Mouse (Mus musculus) midbrain, postnatal 0 days (tissue): ENCODE data around the gene Ankrd11. TPM values are rescaled to one million over a fixed set of nuclear protein-coding genes. Genes with fewer than 3 reads are reported as not detected.

Source experiments
- ATAC-seq: fragments of 200-750 bp; cut with Nextera tagmentation; 2 replicates; pipeline ENCODE4 v1.8.0; 2017; ENCODE audit warnings: moderate number of reproducible peaks, mild to moderate bottlenecking, moderate TSS enrichment, moderate library complexity; ENCODE audit not compliant: low FRiP score
- DNase-seq: peaks from one replicate; pipeline ENCODE4 v3.0.0-alpha.2; 2015; ENCODE audit warnings: low spot score
- H3K27ac ChIP-seq: fragments of 300-500 bp; sonication (generic); 2 replicates; pipeline ENCODE4 v1.5.1; 2014; ENCODE audit warnings: low read depth, mild to moderate bottlenecking, low read length, mixed read lengths
- H3K27me3 ChIP-seq: fragments of 300-500 bp; sonication (generic); 2 replicates; pipeline ENCODE4 v1.6.1; 2014; ENCODE audit warnings: low read length, control low read depth, mixed read lengths; ENCODE audit not compliant: insufficient read depth
- H3K36me3 ChIP-seq: fragments of 300-500 bp; sonication (generic); 2 replicates; pipeline ENCODE4 v1.6.1; 2014; ENCODE audit warnings: low read length, control low read depth, mixed read lengths; ENCODE audit not compliant: insufficient read depth
- H3K4me1 ChIP-seq: fragments of 300-500 bp; sonication (generic); 2 replicates; pipeline ENCODE4 v1.6.1; 2014; ENCODE audit warnings: mild to moderate bottlenecking, control low read depth, antibody characterized with exemption, low read length, mixed read lengths; ENCODE audit not compliant: insufficient read depth
- H3K4me2 ChIP-seq: fragments of 300-500 bp; sonication (generic); 2 replicates; pipeline ENCODE4 v1.6.1; 2014; ENCODE audit warnings: low read depth, mild to moderate bottlenecking, low read length, mixed read lengths; ENCODE audit not compliant: poor library complexity, severe bottlenecking
- H3K4me3 ChIP-seq: fragments of 300-500 bp; sonication (generic); 2 replicates; pipeline ENCODE4 v1.5.1; 2014; ENCODE audit warnings: low read depth, mild to moderate bottlenecking, low read length, moderate library complexity
- H3K9ac ChIP-seq: fragments of 300-500 bp; sonication (generic); replicated peaks from 2 replicates; pipeline ENCODE4 v1.6.1; 2014; ENCODE audit warnings: mild to moderate bottlenecking, low read length, moderate library complexity, mixed read lengths; ENCODE audit not compliant: poor library complexity, severe bottlenecking
- H3K9me3 ChIP-seq: fragments of 300-500 bp; sonication (generic); 2 replicates; pipeline ENCODE4 v1.6.1; 2016; ENCODE audit warnings: low read length, control low read depth
- CTCF ChIP-seq: IDR thresholded peaks from 2 replicates; pipeline ENCODE4 v1.5.1; 2016; ENCODE audit warnings: antibody characterized with exemption, mild to moderate bottlenecking
- WGBS: fragments of 180-500 bp; shearing (Covaris S2); extraction: QIAGEN DNeasy Blood & Tissue Kit; methylation state at CpG from one replicate; pipeline ENCODE4 v1.1.7; 2014; 5-methylcytosine and 5-hydroxymethylcytosine counted together
- polyA plus RNA-seq: library from polyadenylated mRNA; unstranded; fragments of >200 nt; fragmentation: Nextera tagmentation; extraction: Ambion mirVana; gene quantifications from 2 replicates; pipeline ENCODE4 v1.2.1, GENCODE M21; 2015
- total RNA-seq: library from RNA; depleted of rRNA; stranded (reverse); fragments of >200 nt; gene quantifications from 2 replicates; pipeline ENCODE4 v1.2.3, GENCODE M21; 2014

Gene Ankrd11
- total and polyA plus RNA-seq, 2 experiments from 2014 or later, result 78.7 to 98.3 TPM

DNA sequence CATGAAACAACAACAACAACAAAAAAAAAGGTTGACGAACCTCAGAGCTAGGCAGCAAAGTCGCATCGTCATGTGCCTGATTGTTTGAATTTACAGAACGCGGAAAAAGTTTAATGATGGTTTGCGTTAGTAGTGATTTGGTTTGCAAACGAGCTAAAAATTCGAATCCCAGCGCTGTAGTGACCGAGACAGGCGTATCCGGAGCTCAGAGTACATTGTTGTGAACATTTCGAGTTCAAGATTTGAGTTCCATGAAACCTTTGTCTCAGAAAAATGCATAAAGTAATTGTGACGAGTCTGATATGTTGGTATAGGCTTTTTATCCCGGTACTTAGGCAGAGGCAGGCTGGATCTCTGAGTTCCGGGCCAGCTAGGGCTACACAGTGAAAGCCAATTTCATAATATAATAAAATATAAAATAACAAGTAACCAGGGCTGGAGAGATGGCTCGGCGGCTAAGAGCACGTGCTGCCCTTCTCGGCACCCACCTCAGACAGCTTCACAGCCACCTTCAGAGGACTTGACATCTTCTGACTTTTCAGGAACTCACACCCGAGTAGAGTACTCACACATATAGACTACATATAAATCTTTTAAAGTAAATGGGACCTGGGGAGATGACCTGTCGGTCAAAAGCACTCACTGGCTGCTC lies 1.0 kb upstream of the Ankrd11 start:
- H3K9ac ChIP-seq, result peak overlapping the region; percentile 84
- peak overlapping the region; percentile 99 for H3K4me3 ChIP-seq
- peak overlapping the region; percentile 63 for H3K4me2 ChIP-seq
- WGBS, result 25% methylated on average over 22 of the region's 22 CpGs
- peaks cover 21% of the 10 kb centered on the region for H3K4me1 ChIP-seq
- no peak for TF ChIP-seq CTCF
- DNase-seq (no peak), ATAC-seq (no peak)
- no peaks in the 10 kb centered on the region for H3K36me3 ChIP-seq
- H3K27ac ChIP-seq, result peak overlapping the region; percentile 99
- no peaks in the 10 kb centered on the region for H3K27me3 ChIP-seq
- H3K9me3 ChIP-seq, result no peaks in the 10 kb centered on the region

DNA sequence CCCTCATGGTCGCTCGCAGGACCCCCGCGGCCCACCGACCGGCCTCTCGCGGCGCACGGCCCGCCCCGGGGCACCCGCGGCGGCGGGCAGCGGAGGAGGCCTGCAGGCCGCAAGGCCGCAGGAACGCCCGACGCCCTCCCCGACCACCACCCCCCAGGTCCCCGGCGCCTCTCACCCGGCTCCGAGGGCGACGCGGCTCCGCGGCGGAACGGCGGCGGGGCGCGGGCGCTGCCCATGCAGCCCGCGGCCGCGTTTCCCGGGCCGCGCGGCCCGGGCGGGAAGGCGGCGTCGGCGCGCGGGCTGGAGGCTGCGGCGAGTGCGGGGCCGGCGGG lies 337 bp downstream of the Ankrd11 start:
- no peak for TF ChIP-seq CTCF
- peak overlapping the region; percentile 99 for H3K9ac ChIP-seq
- no peaks in the 10 kb centered on the region for H3K27me3 ChIP-seq
- peak overlapping the region; percentile 99 for H3K4me3 ChIP-seq
- peaks cover 21% of the 10 kb centered on the region for H3K4me1 ChIP-seq
- H3K36me3 ChIP-seq, result no peaks in the 10 kb centered on the region
- peak overlapping the region; percentile 94 for H3K27ac ChIP-seq
- no peak for DNase-seq
- WGBS, result 1% methylated on average over 34 of the region's 60 CpGs
- peak overlapping the region; percentile 55 for H3K4me2 ChIP-seq
- ATAC-seq, result 0 out of 2 replicates have a peak, but pooled peaks have one; percentile 13
- H3K9me3 ChIP-seq, result no peaks in the 10 kb centered on the region

DNA sequence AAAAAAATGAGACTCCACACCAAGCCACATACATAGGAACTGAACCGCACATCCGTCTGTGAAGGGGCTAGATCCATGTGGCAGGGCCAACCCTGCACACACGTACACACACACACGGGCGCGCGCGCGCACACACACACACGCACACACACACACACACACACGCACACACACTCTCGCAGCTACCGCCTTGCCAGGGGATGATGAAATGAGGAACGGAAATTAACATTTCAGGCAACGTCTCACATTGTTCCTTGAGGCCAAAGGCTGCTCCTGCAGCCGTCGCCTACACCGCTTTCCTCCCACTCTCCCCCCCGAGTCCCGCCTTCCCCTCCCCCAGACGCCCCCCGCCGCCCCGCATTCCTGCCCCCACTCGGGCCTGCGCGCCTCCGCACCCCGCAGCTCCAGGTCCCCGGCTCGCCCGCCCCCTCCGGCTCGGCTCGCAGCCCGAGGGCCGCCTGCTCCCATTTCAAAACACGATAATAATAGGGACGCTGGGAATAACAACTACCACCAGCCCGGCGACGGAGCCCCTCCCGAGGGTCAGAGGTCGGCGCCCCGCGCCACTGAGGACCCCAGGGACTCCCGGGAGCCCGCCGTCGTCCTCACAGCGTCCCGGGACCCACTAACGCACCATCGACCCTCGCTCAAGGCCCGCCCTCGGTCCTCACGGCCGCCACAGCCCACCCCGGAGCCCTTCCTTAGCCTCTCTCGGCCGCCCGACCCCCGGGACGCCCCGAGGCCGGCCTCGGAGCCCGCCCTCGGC lies 886 bp downstream of the Ankrd11 start:
- Histone ChIP-seq H3K4me3 (peak overlapping the region; percentile 99), H3K4me2 (peak overlapping the region; percentile 55), H3K27me3 (no peaks in the 10 kb centered on the region), H3K9me3 (no peaks in the 10 kb centered on the region), H3K27ac (peak overlapping the region; percentile 94), H3K4me1 (peaks cover 21% of the 10 kb centered on the region), H3K9ac (peak overlapping the region; percentile 99), H3K36me3 (no peaks in the 10 kb centered on the region)
- DNase-seq, result peak; percentile 70
- 2% methylated on average over 47 of the region's 71 CpGs for WGBS
- no peak for TF ChIP-seq CTCF
- no peak for ATAC-seq

DNA sequence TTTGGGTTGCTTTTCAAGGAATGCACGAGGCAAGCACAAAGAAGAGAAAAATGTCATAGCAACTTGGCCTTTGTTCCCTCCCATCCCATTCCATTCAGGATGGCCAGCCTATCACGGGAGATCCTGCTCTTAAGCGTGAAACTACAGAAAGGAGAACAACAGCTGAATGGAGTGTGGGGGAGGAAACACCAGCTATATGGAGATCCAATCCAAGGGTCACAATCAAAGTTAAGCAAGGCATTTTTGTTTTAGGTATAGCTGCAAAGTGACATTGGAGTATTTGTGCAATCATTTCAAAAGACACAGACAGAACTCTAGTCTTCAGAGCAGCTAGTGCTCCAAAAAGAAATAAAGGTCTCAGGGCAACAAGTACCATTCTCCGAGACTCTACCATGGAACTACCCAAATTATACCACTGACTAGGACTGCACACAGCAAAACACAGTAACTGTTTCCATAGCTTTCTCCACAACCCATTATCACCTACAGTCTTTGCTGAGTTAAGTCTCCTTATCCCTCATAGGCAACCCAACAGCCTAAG lies 1.9 kb downstream of the Ankrd11 start:
- TF ChIP-seq CTCF, result no peak
- H3K27ac ChIP-seq, result 0 out of 2 replicates have a peak overlapping the region, but pooled peaks have one; percentile 94
- WGBS, result 3% methylated on average over 4 of the region's 4 CpGs
- H3K27me3 ChIP-seq, result no peaks in the 10 kb centered on the region
- H3K4me2 ChIP-seq, result peak overlapping the region; percentile 55
- DNase-seq (no peak), ATAC-seq (no peak)
- 0 out of 2 replicates have a peak overlapping the region, but pooled peaks have one; percentile 99 for H3K9ac ChIP-seq
- H3K9me3 ChIP-seq, result no peaks in the 10 kb centered on the region
- peak overlapping the region; percentile 99 for H3K4me3 ChIP-seq
- no peaks in the 10 kb centered on the region for H3K36me3 ChIP-seq
- H3K4me1 ChIP-seq, result peaks cover 21% of the 10 kb centered on the region

DNA sequence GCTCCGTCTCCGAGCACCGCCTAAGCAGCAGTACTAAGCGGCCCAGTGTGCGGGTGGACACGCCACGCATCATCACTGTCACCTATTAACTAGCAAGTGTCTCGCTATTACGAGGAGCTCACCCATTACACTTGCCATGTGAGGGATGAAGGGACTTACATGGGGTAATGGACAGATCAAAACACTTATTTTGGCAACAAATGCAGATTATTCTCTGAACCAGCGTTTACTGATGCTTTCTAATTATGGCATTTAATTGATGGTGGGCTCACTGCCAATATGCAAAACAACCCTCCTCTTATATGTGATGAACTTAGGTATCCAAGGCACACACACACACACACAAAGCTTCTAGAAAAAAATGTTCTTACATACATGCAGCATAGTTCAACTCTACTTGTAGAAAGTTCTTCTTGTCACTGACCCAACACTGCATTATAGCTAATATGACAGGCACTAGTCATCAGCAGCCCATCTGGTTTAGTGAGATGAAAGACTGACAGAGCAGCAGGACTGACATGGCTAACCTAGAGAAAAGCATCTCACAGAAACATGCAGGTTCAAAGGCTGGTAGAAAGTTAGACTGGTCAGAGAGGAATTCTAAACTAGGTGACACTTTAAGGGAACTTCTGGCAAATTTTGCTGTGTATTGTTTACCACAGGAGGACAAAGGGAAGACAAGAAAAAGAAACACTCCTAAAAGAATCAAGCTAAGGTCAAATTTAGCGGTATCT lies 2.5 kb downstream of the Ankrd11 start:
- WGBS, result 23% methylated on average over 11 of the region's 11 CpGs
- H3K9me3 ChIP-seq, result no peaks in the 10 kb centered on the region
- no peak overlapping the region for H3K27ac ChIP-seq
- H3K9ac ChIP-seq, result 0 out of 2 replicates have a peak overlapping the region, but pooled peaks have one; percentile 19
- H3K36me3 ChIP-seq, result no peaks in the 10 kb centered on the region
- H3K27me3 ChIP-seq, result no peaks in the 10 kb centered on the region
- no peak for TF ChIP-seq CTCF
- H3K4me1 ChIP-seq, result peaks cover 21% of the 10 kb centered on the region
- no peak for DNase-seq
- peak overlapping the region; percentile 99 for H3K4me3 ChIP-seq
- ATAC-seq, result no peak
- peak overlapping the region; percentile 55 for H3K4me2 ChIP-seq
